Mouse (Mus musculus) liver, postnatal 0 days (tissue): ENCODE results near the gene Glo1. TPM values are rescaled to one million over a fixed set of nuclear protein-coding genes. Genes with fewer than 3 reads are reported as not detected.

ENCODE experiments used
- ATAC-seq: fragments of 200-750 bp; cut with Nextera tagmentation; 2 replicates; pipeline ENCODE4 v1.8.0; 2017; ENCODE audit warnings: mild to moderate bottlenecking, moderate library complexity
- DNase-seq: peaks from one replicate; pipeline ENCODE4 v3.0.0-alpha.2; 2016
- H3K27ac ChIP-seq: fragments of 300-500 bp; sonication (generic); 2 replicates; pipeline ENCODE4 v1.5.1; 2014; ENCODE audit warnings: antibody characterized with exemption, moderate library complexity, mild to moderate bottlenecking, low read depth
- H3K27me3 ChIP-seq: fragments of 300-500 bp; sonication (generic); 2 replicates; pipeline ENCODE4 v1.6.1; 2014; ENCODE audit warnings: low read length, control low read depth, mixed read lengths; ENCODE audit not compliant: insufficient read depth
- H3K36me3 ChIP-seq: fragments of 300-500 bp; sonication (generic); replicated peaks from 2 replicates; pipeline ENCODE4 v1.6.1; 2014; ENCODE audit warnings: mild to moderate bottlenecking, control low read depth, low read length, moderate library complexity, mixed read lengths; ENCODE audit not compliant: insufficient read depth
- H3K4me1 ChIP-seq: fragments of 300-500 bp; sonication (generic); 2 replicates; pipeline ENCODE4 v1.6.1; 2014; ENCODE audit warnings: antibody characterized with exemption, mild to moderate bottlenecking, control low read depth; ENCODE audit not compliant: insufficient read depth
- H3K4me2 ChIP-seq: fragments of 300-500 bp; sonication (generic); 2 replicates; pipeline ENCODE4 v1.6.1; 2014; ENCODE audit warnings: low read depth, mild to moderate bottlenecking, low read length, moderate library complexity, mixed read lengths
- H3K4me3 ChIP-seq: fragments of 300-500 bp; sonication (generic); 2 replicates; pipeline ENCODE4 v1.5.1; 2014; ENCODE audit warnings: low read depth, low read length
- H3K9ac ChIP-seq: fragments of 300-500 bp; sonication (generic); replicated peaks from 2 replicates; pipeline ENCODE4 v1.6.1; 2014; ENCODE audit warnings: mild to moderate bottlenecking, moderate library complexity
- H3K9me3 ChIP-seq: fragments of 300-500 bp; sonication (generic); 2 replicates; pipeline ENCODE4 v1.6.1; 2016; ENCODE audit warnings: mild to moderate bottlenecking, control low read depth, low read length, mixed read lengths
- CTCF ChIP-seq: sonication (generic); IDR thresholded peaks from 2 replicates; pipeline ENCODE4 v1.5.1; 2016; ENCODE audit warnings: antibody characterized with exemption, low read depth
- EP300 ChIP-seq: IDR thresholded peaks from 2 replicates; pipeline ENCODE4 v1.6.1; 2016; ENCODE audit warnings: antibody characterized with exemption, low read depth, mild to moderate bottlenecking
- WGBS: fragments of 180-500 bp; shearing (Covaris S2); extraction: QIAGEN DNeasy Blood & Tissue Kit; methylation state at CpG from one replicate; pipeline ENCODE4 v1.1.7; 2014; ENCODE audit not compliant: insufficient replicate concordance; 5-methylcytosine and 5-hydroxymethylcytosine counted together
- polyA plus RNA-seq: library from polyadenylated mRNA; unstranded; fragments of >200 nt; fragmentation: Nextera tagmentation; extraction: Ambion mirVana; gene quantifications from 2 replicates; pipeline ENCODE4 v1.2.1, GENCODE M21; 2015

The Glo1 gene
- polyA plus RNA-seq, 1 experiment from 2014 or later: 220 TPM

GRCm38 (mm10) chr17:30611221-30612074 is 15.2 kb downstream of the Glo1 start:
- Histone ChIP-seq H3K27me3 (no peaks in the 10 kb centered on the region), H3K27ac (peak overlapping the region; percentile 97), H3K9ac (peak overlapping the region; percentile 96), H3K36me3 (0 out of 2 replicates have a peak, but pooled peaks cover 5% of the 10 kb centered on the region), H3K9me3 (no peaks in the 10 kb centered on the region), H3K4me3 (peak overlapping the region; percentile 77), H3K4me2 (peak overlapping the region; percentile 68), H3K4me1 (peaks cover 46% of the 10 kb centered on the region)
- WGBS: 17% methylated on average over 18 of the region's 18 CpGs
- TF ChIP-seq CTCF: 0 out of 2 replicates have a peak, but pooled peaks have one; percentile 8
- no peak; the same call in 1 of the 2 replicates for TF ChIP-seq EP300
- ATAC-seq (peak; percentile 11), DNase-seq (no peak)

- Histone ChIP-seq H3K36me3 (0 out of 2 replicates have a peak, but pooled peaks cover 5% of the 10 kb centered on the region), H3K9ac (peak overlapping the region; percentile 96), H3K27ac (peak overlapping the region; percentile 97), H3K9me3 (no peaks in the 10 kb centered on the region), H3K27me3 (no peaks in the 10 kb centered on the region), H3K4me3 (peak overlapping the region; percentile 77), H3K4me2 (peak overlapping the region; percentile 68), H3K4me1 (peaks cover 50% of the 10 kb centered on the region)
- WGBS: 68% methylated on average over 1 of the region's 1 CpGs
- DNase-seq (no peak), ATAC-seq (no peak)
- TF ChIP-seq EP300 (no peak), CTCF (no peak)
Measured at GRCm38 (mm10) chr17:30610739-30611138, 15.9 kb downstream of the Glo1 start.

- no peak for ATAC-seq
- no peak for TF ChIP-seq EP300
- no peak for TF ChIP-seq CTCF
- no peak for DNase-seq
- H3K36me3 ChIP-seq: peaks cover 5% of the 10 kb centered on the region; the same call in 1 of the 2 replicates
- no peaks in the 10 kb centered on the region for H3K9me3 ChIP-seq
- peak overlapping the region; percentile 77 for H3K4me3 ChIP-seq
- H3K4me1 ChIP-seq: peaks cover 47% of the 10 kb centered on the region
- H3K27ac ChIP-seq: peak overlapping the region; percentile 97
- peak overlapping the region; percentile 18; the same call in 1 of the 2 replicates for H3K9ac ChIP-seq
- no peaks in the 10 kb centered on the region for H3K27me3 ChIP-seq
- H3K4me2 ChIP-seq: peak overlapping the region; percentile 68
- WGBS: 75% methylated on average over 5 of the region's 5 CpGs
Measured at GRCm38 (mm10) chr17:30609980-30610307, 16.7 kb downstream of the Glo1 start.

GRCm38 (mm10) chr17:30609305-30609979 is 17.2 kb downstream of the Glo1 start:
- TF ChIP-seq CTCF (no peak), EP300 (peak; percentile 68; the same call in 1 of the 2 replicates)
- H3K27me3 ChIP-seq: no peaks in the 10 kb centered on the region
- H3K9me3 ChIP-seq: no peaks in the 10 kb centered on the region
- H3K9ac ChIP-seq: peak overlapping the region; percentile 31; the same call in 1 of the 2 replicates
- H3K36me3 ChIP-seq: peaks cover 5% of the 10 kb centered on the region; the same call in 1 of the 2 replicates
- 64% methylated on average over 16 of the region's 16 CpGs for WGBS
- H3K4me3 ChIP-seq: peak overlapping the region; percentile 77
- peak; percentile 51 for DNase-seq
- ATAC-seq: peak; percentile 37
- peaks cover 47% of the 10 kb centered on the region for H3K4me1 ChIP-seq
- peak overlapping the region; percentile 68 for H3K4me2 ChIP-seq
- peak overlapping the region; percentile 97 for H3K27ac ChIP-seq

- TF ChIP-seq CTCF (no peak), EP300 (no peak)
- Histone ChIP-seq H3K27ac (0 out of 2 replicates have a peak overlapping the region, but pooled peaks have one; percentile 41), H3K4me1 (peaks cover 41% of the 10 kb centered on the region), H3K4me2 (no peak overlapping the region), H3K9ac (no peak overlapping the region), H3K36me3 (peaks cover 14% of the 10 kb centered on the region), H3K27me3 (no peaks in the 10 kb centered on the region), H3K9me3 (no peaks in the 10 kb centered on the region), H3K4me3 (no peak overlapping the region)
- ATAC-seq: no peak
- 87% methylated on average over 8 of the region's 8 CpGs for WGBS
- no peak for DNase-seq
Measured at GRCm38 (mm10) chr17:30607909-30608495, 18.7 kb downstream of the Glo1 start.

- peaks cover 20% of the 10 kb centered on the region for H3K36me3 ChIP-seq
- H3K9ac ChIP-seq: no peak overlapping the region
- H3K4me2 ChIP-seq: 0 out of 2 replicates have a peak overlapping the region, but pooled peaks have one; percentile 23
- TF ChIP-seq EP300 (no peak), CTCF (no peak)
- H3K4me1 ChIP-seq: peaks cover 39% of the 10 kb centered on the region
- H3K4me3 ChIP-seq: no peak overlapping the region
- DNase-seq (peak; percentile 13), ATAC-seq (no peak)
- peak overlapping the region; percentile 56; the same call in 1 of the 2 replicates for H3K27ac ChIP-seq
- H3K9me3 ChIP-seq: no peaks in the 10 kb centered on the region
- no peaks in the 10 kb centered on the region for H3K27me3 ChIP-seq
- 91% methylated on average over 7 of the region's 7 CpGs for WGBS
Measured at GRCm38 (mm10) chr17:30607330-30607729, 19.3 kb downstream of the Glo1 start.
